Mouse (Mus musculus) frontal cortex, postnatal 25 days (tissue): ENCODE measurements at regions not wholly inside any gene's neighbourhood (a gene's known extent, or its start where the extent isn't known, plus 50 kb on each side); places are given as distances from the start of the nearest gene placed in this dataset.

ENCODE experiments used
- DNase-seq, 2 experiments: peaks; one replicate each; pipeline ENCODE4 v3.0.0; 2022; ENCODE audit warnings: low spot score in 2 of 2

DNA sequence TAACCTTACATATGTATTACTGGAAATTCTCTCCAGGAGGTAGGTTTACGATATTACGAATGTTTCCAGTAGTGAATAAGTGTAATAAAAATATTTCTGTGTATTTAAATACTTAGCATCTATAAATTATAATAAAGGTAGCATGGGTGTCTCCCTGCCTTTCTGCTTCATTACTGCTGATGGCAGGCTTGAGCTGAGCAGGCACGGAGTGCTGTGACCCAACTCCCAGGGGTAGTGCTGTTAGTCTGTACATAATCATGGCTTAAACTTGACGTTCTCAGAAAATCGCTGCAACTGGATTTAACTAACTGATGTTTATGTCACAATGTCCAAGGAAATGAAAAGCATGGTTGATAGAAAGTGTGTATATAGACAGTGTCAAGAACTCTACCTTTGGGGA lies 727.8 kb upstream of the Frg1 start:
- no peak for DNase-seq

GRCm38 (mm10) chr8:42144220-42144619 lies 727.3 kb upstream of the Frg1 start:
- no peak for DNase-seq

- no peak for DNase-seq
These were observed 690.7 kb upstream of the Frg1 start for GRCm38 (mm10) chr8:42107582-42107981.

DNA sequence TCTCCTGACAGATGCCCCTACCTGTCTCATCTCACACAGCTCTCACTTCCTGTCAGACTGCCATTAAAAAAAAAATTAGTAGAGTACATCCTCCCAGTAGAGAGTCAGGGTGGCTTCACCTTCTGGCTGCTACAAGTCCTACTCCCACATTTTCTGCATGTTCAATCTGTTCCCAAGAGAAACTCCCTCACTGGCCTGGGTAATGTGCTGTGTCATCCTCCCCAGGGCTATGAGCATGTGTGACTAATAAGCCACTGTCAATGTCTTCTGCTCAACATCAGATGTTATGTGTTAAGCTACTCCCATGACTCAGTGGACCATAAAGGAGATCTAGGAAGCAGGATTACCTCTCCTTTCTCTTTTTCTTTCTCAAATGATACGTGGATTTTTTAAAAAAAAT lies 652.4 kb upstream of the Frg1 start:
- no peak for DNase-seq

DNA sequence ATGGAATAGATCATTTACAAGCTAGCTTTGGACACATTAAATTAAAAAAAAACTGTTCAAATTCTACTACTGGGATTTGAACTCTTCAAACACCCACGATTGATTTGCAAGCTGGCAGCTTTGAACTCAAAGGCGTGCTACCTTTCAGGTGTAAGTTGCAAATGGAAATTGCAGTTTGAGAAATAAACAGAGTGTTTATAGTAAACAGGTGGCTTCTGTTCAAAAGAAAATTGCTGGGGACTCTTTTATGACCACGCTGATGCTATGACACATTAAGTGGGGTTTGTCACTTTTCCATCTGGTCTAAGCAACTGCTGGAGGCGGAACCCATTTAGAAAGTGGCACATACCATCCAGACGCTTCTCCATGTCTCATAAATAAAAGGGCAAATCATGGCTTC lies 626.7 kb upstream of the Frg1 start:
- no peak for DNase-seq

DNA sequence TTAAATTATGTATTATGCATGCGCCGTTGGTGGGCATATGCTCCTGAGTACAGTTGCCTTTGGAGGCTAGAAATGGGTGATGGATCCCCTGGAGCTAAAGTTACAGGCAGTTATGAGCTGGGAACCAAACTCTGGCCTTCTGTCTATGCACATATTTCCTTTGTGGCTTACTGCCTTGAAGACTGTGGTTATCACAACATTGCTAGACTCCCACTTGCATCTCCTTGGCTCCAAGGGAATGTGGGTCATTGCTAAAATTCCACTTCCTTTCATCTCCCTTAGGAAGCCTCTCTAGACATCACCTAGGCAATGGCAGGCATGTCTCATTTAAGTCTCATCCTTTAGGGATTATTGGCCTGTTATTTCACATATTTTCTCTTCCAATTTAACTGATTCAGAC lies 622.4 kb upstream of the Frg1 start:
- DNase-seq: no peak

GRCm38 (mm10) chr8:42026934-42027333 lies 610.1 kb upstream of the Frg1 start:
- DNase-seq: no peak

- DNase-seq: no peak
These were observed 600.9 kb upstream of the Frg1 start for GRCm38 (mm10) chr8:42017786-42018185.

DNA sequence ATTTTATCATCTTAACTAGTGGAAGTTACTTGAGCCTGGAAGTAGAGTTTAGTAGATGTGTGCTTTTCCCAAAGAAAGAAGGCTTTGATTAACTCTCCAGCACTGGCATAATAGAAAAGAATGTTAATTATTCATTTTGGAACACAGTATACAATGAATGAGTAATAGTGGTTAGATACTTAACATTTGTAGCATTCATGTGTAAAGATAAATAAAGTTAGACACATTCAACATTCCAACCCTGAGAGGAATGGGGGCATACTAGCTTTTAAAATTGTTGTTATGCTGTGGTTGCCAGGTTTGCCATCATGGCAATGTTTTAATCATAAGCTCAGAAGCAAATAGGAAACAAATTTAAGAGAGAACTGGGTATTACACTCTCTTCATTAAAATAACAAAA lies 586.3 kb upstream of the Frg1 start:
- no peak for DNase-seq

- no peak for DNase-seq
These were observed 572.2 kb upstream of the Frg1 start for GRCm38 (mm10) chr8:41989040-41989501.

GRCm38 (mm10) chr8:41988216-41988615 lies 571.3 kb upstream of the Frg1 start:
- no peak for DNase-seq

- DNase-seq: no peak
These were observed 570.5 kb upstream of the Frg1 start for GRCm38 (mm10) chr8:41987417-41987816.

DNA sequence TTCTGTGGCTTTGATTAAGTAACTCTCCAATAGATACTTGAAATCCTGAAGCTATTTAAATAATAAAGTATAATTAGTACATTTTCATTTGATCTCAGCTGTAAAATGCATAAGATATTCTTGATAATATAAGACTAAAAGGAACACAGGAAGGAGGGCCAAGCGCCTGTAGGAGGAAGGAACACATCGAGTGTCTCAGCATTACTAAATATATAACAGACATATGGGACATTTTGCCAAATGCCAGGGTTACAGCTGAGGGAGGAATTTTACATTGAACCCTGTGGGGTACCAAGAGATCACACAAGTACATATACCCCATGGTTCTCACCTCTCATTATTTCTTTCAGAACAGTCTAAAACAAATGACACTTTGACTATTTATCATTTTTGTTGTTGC lies 555.5 kb upstream of the Frg1 start:
- no peak for DNase-seq

DNA sequence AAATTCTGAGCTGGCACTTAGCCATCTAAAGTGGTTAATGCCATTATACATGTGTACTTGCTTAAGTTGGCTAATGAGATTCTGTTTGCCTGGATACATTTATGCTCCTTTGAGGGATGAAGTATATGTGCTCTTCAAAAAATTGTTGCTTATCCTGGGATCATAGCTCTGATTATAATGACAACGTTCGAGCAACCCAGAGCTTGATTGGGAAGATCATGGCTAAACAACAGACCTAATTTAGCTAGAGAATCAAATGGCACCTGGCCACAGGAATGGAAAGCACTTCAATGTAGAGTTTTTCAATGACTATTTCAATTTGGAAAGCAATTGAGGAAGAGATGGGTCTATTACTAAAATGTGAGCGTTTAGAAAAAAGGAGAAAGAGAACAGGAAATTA lies 553.7 kb upstream of the Frg1 start:
- DNase-seq: no peak

DNA sequence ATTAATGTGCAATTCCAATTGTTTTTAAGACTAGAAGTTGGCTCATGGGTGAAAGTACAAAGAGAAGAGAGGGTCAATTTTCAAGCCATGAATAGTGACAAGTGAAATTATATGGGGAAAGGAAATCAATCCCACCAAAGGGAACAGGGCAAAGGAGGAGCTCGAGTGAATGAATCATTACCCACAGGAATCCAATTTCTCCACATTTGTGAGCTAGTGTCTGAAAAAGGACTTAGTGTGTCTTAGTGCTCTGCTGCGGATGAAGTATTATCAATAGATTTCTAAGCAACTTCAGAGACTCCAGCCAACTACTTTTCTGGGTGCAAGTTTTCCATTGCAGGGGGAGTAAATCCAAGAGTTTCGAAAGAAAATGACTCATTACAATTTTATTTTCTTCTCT lies 552.5 kb upstream of the Frg1 start:
- no peak for DNase-seq

- no peak for DNase-seq
These were observed 547.2 kb upstream of the Frg1 start for GRCm38 (mm10) chr8:41964088-41964487.

GRCm38 (mm10) chr8:41956878-41957277 lies 540.0 kb upstream of the Frg1 start:
- no peak for DNase-seq

- no peak for DNase-seq
These were observed 533.9 kb upstream of the Frg1 start for GRCm38 (mm10) chr8:41950736-41951135.

DNA sequence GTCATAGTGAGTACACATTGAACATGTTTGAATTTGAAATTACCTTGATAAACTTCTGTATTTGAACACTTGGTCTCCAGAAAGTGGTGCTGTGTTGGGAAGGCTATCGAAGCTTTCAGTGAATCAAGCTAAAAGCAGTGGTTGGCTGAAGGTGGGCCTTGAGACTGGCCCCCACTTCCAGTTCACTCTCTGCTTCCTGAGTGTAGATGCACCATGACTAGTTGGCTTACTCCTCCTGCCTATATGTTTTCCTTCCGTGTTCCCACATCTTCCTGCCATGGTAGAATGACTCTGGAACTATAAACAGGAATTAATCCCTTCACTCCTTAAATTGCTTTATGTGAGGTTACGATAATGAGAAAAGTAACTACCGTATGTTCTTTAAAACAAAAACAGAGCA lies 522.4 kb upstream of the Frg1 start:
- no peak for DNase-seq

DNA sequence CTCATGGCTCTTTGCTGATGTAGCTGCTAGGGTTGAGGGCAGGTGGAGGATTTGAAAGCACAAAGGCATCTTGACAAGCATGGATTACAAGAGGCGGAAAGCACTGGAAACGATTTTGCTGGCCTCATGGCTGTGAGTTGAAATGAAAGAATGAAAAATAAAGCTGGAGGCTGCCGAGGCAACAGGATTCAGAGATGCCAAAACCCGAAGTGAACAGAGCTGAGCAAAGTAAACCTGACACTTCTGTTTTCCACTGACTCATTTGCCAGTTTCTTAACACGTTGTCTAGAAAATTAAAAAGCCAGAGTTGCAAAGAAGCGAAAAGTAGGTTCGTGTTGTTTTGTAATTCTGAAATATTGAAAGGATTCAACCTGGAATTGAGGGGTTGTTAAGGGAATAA lies 504.2 kb upstream of the Frg1 start:
- DNase-seq: no peak

GRCm38 (mm10) chr8:41920536-41920935 lies 503.7 kb upstream of the Frg1 start:
- DNase-seq: no peak

- no peak for DNase-seq
These were observed 461.3 kb upstream of the Frg1 start for GRCm38 (mm10) chr8:41878029-41878748.

DNA sequence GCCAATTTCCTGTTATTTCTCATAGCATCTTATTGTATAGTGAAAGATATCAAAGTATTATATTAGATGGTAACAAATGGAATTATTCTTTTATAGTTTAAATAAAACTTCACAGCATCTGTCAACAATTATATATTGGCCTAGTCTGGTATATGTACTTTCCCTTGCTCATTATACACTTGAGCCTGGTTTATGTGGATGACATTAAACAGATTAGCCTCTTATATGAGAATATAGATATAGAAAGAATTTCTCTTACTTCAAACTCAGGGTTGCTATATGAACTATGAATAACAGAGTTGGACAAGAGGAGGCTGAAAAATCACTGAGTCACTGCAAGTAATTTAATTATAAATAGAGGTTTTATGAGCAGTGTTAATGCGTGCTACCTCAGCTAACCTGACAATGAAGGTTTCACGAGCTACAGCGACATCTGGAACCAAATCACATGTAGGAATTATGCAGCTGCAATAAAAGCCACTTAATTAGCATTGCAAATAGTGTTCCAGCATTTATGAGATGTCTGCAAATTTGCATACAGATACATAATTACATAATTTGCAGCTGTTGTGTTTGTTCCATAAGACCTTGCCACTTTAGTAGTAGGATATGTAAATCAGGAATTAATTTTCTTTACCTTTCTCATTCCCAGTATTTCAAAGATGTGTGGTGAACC lies 452.9 kb upstream of the Frg1 start:
- no peak for DNase-seq

- DNase-seq: no peak
These were observed 444.0 kb upstream of the Frg1 start for GRCm38 (mm10) chr8:41860918-41861317.
